Mouse (Mus musculus) heart, adult 2 months (tissue): ENCODE results near the gene Syna.

Experiments used
- CTCF ChIP-seq: fragments of 200-600 bp; IDR thresholded peaks from 2 replicates; pipeline ENCODE4 v1.8.1; 2022; ENCODE audit warnings: antibody characterized with exemption, mild to moderate bottlenecking, moderate library complexity
- EP300 ChIP-seq: fragments of 200-500 bp; IDR thresholded peaks from 2 replicates; pipeline ENCODE4 v1.6.1; 2011; ENCODE audit warnings: low read depth, low read length, control low read depth; ENCODE audit not compliant: insufficient read depth
- POLR2A ChIP-seq: fragments of 200-500 bp; IDR thresholded peaks from 2 replicates; pipeline ENCODE4 v1.6.1; 2011; ENCODE audit warnings: mild to moderate bottlenecking, low read depth, low read length, control low read depth; ENCODE audit not compliant: insufficient read depth

DNA sequence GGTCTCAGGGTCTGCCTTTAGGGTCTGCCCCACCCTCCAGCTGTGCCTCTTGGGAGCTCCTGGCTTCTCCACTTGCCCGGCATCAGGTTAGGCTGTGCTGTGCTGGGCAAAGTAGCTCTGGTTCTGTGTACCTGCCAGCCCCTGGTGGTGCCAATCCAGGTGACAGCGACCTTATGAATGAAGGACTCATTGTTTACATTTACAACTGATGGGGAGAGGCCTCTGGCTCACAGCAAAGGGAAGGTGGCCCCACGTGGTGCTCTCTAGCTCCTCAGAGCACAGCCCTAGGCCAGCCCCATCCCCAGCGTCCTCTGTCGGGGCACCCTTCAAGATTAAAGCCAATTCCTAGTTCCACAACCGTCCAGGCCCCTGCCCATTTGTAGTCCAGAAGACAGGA is 9.1 kb downstream of the Syna start:
- TF ChIP-seq EP300 = no peak
- TF ChIP-seq CTCF = no peak
- TF ChIP-seq POLR2A = no peak
